Mouse (Mus musculus) right cerebral cortex, postnatal 36 days (tissue): ENCODE data around the gene Kcnk2.

ENCODE experiments used
- DNase-seq, 2 experiments: peaks; one replicate each; pipeline ENCODE4 v3.0.0; 2022; ENCODE audit warnings: low spot score in 2 of 2, mixed read lengths in 1 of 2

Kcnk2 gene

GRCm38 (mm10) chr1:189217751-189218564 lies 184.1 kb downstream of the Kcnk2 start:
- DNase-seq = peak in 1 of 2 experiments; percentile 41

DNA sequence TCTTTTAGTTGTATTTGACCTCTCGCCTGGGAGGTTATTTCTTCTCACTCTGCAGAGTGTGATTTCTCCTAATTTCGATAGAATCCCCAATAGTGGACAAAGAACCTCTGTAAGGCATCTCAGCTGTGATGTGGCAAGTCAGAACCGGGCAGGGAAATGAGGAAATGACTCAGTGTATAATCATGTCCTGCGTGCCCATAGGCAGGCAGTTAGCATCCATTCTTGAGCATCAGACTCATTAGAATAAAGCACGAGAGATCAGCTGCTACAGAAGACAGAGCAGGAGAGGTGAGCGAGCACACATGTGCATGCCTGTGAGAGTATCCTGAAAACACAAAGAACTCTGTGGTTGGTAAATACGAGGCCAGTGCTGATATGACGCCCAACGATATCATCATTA lies 186.9 kb downstream of the Kcnk2 start:
- no peak for DNase-seq

DNA sequence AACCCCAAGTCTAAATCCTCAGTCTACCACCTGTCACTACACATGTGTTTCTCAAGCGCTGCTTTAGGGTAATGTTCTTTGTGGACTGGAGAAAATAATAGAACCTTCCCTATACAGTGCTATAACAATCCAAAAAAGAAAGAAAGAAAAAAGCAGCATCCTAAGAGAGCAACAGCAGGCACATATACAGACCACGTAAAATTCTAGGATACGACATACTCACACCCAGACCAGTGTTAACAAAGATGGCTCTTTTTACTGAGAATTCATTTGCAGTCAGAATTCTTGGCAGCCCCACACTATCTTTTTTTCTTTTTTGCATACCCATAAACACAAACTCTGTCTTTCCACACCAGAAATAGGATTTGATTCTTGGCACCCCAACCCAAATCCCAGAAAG lies 187.6 kb downstream of the Kcnk2 start:
- DNase-seq = no peak

DNA sequence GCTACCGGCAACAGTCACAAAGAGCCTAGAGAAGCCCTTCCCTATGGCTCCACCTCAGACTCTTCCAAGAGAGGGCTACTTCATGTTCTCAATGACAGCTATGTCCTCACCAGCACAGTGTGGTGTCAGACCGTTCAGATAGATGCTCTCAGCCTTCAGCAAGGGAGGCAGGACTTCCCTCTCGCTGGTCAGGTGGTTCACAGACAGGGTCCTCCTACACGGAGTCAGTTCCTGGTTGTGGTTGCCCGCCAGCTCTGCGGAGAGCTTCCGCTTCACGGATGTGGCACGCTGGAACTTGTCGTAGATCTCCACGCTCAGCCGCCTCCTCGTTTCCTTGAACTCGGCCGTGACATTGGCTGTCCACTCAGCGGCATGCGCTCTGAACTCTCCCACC lies 192.4 kb downstream of the Kcnk2 start:
- DNase-seq = no peak

DNA sequence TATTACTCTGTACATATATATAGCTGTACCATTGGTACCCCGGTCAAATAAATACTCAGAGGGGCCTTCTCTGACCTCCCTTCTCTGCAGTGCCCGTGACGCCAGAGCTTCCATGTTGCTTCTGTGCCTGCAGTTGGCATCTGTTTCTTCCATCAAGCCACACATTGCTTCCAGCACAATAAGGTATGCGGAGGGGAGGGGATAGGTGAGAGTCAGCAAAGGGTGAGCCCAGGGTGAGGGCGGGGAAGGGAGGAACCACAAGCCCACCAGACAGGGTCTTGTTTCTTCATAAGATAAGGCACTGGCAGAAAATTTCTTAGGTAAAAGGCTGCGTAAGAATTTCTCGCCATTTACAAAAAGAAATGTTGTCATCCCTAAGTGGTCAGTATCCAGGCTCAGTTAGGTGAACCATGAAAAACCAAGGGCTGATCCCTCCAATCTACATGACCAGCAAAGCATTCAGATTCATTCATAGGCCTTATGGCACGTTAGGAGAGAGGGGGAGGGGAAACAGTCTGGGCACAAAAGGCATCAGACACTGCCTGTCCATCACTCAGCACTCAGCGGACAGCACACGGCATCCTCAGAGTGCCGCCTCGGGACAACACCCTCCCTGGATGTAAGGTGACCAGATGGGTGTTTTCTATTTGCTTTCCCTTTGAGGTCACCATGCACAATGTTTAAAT lies 192.9 kb downstream of the Kcnk2 start:
- no peak for DNase-seq

DNA sequence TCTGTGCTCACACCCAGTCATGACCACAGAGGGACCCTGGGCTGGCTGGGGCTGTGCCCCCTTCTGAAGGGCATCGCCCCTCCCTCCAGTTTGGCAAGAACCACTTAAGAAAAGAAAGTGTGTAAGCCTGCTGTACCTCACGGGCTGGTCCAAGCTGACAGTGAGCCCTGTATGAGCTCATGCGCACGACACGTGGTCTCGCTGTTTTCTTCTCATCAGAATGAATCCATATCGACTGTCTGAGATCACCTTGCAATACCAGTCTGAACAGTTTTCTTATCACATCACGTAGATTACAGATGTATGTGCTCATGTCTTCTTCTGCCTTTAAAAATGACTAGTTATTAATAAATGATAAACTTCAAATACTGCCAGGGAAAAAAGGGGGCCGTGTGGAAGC lies 193.5 kb downstream of the Kcnk2 start:
- no peak for DNase-seq

DNA sequence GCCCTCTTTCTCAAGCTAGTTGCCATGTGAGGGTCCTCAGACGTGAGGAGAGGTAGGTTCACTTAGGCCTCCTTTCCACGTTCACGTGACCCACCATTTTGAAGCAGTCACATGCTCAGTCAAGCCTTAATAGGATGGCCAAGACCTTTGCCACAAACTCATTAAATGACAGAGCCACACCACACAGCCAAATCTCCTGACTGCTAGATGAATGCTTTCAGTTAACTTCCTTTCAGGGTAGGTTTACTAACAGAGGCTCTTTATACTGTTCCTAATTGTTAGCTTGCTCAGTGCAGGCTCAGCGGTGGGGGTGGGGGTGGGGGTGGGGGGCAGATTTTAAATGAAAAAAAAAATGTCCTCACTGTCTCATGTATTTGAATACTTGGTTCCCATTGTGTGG lies 206.3 kb downstream of the Kcnk2 start:
- no peak for DNase-seq

GRCm38 (mm10) chr1:189187737-189188390 lies 214.2 kb downstream of the Kcnk2 start:
- peak; percentile 29 to 37 for DNase-seq

- no peak for DNase-seq
These were observed 216.8 kb downstream of the Kcnk2 start for GRCm38 (mm10) chr1:189185206-189185750.

DNA sequence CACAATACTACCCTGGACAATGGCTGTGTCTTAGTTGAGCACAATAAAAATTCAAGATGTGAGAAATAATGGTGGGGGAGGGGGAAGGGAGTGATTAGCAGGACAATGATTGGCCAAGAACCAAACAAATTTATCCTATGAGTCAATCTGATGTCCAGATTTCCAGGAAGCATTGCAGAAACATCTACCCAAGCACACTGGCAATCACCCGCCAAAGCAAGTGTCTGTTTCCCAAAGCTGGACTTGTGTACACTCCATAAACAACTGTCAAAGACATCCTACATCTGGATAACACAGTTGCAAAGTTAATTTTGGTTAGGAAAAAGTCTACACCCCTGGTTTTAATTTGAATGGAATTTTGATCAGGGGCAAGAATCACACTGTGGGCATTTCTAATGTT lies 224.3 kb downstream of the Kcnk2 start:
- DNase-seq = no peak

GRCm38 (mm10) chr1:189173479-189173878 lies 228.6 kb downstream of the Kcnk2 start:
- DNase-seq = no peak

DNA sequence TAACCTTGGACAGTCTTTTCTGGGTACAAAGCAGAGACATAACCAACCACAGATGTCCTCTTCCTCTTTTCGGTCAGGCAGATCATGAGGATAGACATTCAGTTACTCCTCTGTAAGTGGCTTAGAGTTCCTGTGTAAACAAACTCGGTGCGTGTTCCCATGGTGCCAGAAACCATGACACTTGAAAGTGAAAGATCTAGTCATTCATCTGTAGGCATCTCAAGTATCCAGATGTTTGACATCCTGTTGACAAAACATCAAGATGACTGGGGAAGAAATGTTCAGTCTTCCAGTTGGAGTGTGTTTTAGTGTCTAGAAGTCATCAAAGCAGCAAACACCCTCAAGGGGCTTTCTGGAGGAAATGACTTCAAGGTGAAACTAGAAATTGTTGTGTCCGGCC lies 230.9 kb downstream of the Kcnk2 start:
- DNase-seq = no peak

- no peak for DNase-seq
These were observed 236.3 kb downstream of the Kcnk2 start for GRCm38 (mm10) chr1:189165756-189166155.

GRCm38 (mm10) chr1:189165141-189165540 lies 236.9 kb downstream of the Kcnk2 start:
- no peak for DNase-seq

- no peak for DNase-seq
These were observed 237.4 kb downstream of the Kcnk2 start for GRCm38 (mm10) chr1:189164721-189165120.

DNA sequence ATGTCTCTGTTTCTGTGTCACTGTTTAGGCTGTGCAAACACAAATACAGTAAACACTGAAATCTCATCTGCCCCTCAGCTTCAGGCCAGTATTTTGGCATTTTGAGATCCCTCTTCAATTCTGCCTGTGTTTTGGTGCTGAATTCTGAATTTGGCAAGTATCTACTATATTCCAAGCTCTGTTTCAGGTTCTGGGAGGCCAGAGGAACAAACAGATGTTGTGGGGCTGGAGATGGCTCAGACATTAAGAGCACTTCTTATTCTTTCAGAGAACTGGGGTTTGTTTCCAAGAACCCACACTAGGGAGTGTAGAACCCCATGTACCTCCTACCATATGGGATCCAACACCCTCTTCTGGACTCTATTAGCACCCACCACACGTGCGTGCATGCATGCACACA lies 237.8 kb downstream of the Kcnk2 start:
- no peak for DNase-seq
